Mouse (Mus musculus): ENCODE measurements around the gene Tubg2. TPM values are rescaled to one million over a fixed set of nuclear protein-coding genes. Genes with fewer than 3 reads are reported as not detected.

Tubg2 gene
- polyA plus RNA-seq, 1 experiment from 2014 or later, result 3.1 TPM

DNA sequence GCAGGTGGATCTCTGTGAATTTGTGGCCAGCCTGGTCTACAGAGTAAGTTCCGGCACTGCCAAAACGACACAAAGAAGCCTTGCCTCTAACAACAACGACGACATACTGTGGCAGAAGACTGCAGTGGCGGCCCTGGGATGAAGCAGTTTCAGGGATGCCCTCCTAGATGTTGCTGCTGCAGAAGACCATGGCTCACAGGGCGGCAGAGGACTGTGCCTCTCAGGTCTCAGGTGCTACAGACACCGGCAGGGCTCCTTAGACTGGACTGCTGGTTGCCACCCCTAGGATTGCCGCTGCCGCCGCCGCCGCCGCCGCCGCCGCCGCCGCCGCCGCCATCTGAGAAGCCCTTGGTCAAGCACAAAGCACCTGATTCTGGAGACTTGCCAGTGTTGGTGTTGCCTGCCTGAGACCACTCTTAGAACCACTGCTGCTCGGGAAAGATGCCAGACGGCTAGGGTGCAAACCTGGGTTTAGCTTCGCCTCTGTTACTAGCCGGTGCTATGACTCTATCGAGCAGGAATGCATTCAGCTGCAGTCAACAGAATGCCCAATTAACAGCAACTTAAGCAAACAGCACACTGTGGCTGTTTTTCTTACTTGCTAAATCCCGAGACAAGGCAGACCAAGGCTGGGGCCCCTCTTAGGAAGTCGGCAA, 15.4 kb upstream of the Tubg2 start:
- Histone ChIP-seq H3K9me3 (no peaks in the 10 kb centered on the region), H3K4me1 (peaks cover 37% of the 10 kb centered on the region), H3K4me3 (peak overlapping the region; percentile 46), H3K36me3 (no peaks in the 10 kb centered on the region), H3K27ac (replicated peaks) (peak overlapping the region; percentile 82), H3K4me2 (peak overlapping the region; percentile 69), H3K27me3 (replicated peaks) (no peaks in the 10 kb centered on the region), H3K9ac (peak overlapping the region; percentile 76)
- no peak for ATAC-seq (ENCODE audit: extremely low read depth, insufficient number of reproducible peaks, low FRiP score, low TSS enrichment)
- 33% methylated on average over 27 of the region's 27 CpGs for WGBS

DNA sequence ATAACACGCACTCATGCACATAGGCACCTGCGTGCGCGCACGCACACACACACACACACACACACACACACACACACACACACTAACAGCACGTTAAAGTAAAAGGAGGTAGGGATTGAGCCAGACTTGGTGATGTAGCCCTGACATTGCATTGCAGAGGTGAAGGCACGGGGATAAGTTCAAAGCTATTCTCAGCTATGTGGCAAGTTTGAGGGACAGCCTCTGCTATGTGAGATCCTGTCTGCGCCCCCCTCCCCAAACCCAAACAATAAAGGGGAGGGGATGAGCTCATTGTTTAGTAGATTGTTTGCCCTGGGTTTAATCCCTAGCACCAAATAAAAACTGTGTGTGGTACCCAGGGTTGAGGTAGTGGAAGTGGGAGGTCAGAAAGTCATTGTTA, 14.6 kb upstream of the Tubg2 start:
- Histone ChIP-seq H3K36me3 (no peaks in the 10 kb centered on the region), H3K4me2 (no peak overlapping the region), H3K27ac (replicated peaks) (peak overlapping the region; percentile 82), H3K4me1 (peaks cover 37% of the 10 kb centered on the region), H3K9ac (no peak overlapping the region), H3K9me3 (no peaks in the 10 kb centered on the region), H3K27me3 (replicated peaks) (no peaks in the 10 kb centered on the region), H3K4me3 (no peak overlapping the region)
- 80% methylated on average over 8 of the region's 8 CpGs for whole genome bisulfite sequencing
- ATAC-seq (ENCODE audit: extremely low read depth, insufficient number of reproducible peaks, low FRiP score, low TSS enrichment), result no peak

- Histone ChIP-seq H3K4me2 (no peak overlapping the region), H3K27me3 (replicated peaks) (no peaks in the 10 kb centered on the region), H3K27ac (replicated peaks) (no peak overlapping the region), H3K4me3 (no peak overlapping the region), H3K4me1 (peaks cover 37% of the 10 kb centered on the region), H3K9me3 (no peaks in the 10 kb centered on the region), H3K36me3 (no peaks in the 10 kb centered on the region), H3K9ac (no peak overlapping the region)
- WGBS, result 79% methylated on average over 10 of the region's 10 CpGs
- no peak for ATAC-seq (ENCODE audit: extremely low read depth, insufficient number of reproducible peaks, low FRiP score, low TSS enrichment)
Measured at GRCm38 (mm10) chr11:101142215-101142967, 13.3 kb upstream of the Tubg2 start.

GRCm38 (mm10) chr11:101143338-101144225, 12.1 kb upstream of the Tubg2 start:
- Histone ChIP-seq H3K9ac (peak overlapping the region; percentile 73), H3K4me2 (peak overlapping the region; percentile 69), H3K27me3 (replicated peaks) (no peaks in the 10 kb centered on the region), H3K4me1 (peaks cover 36% of the 10 kb centered on the region), H3K4me3 (peak overlapping the region; percentile 39), H3K9me3 (no peaks in the 10 kb centered on the region), H3K36me3 (no peaks in the 10 kb centered on the region), H3K27ac (replicated peaks) (peak overlapping the region; percentile 15; the same call in 1 of the 2 replicates)
- 26% methylated on average over 19 of the region's 19 CpGs for WGBS
- no peak for ATAC-seq (ENCODE audit: extremely low read depth, insufficient number of reproducible peaks, low FRiP score, low TSS enrichment)

- 39% methylated on average over 10 of the region's 10 CpGs for WGBS
- no peak overlapping the region for H3K4me3 ChIP-seq
- H3K27ac ChIP-seq (replicated peaks), result no peak overlapping the region
- H3K27me3 ChIP-seq (replicated peaks), result no peaks in the 10 kb centered on the region
- no peaks in the 10 kb centered on the region for H3K36me3 ChIP-seq
- peaks cover 29% of the 10 kb centered on the region for H3K4me1 ChIP-seq
- ATAC-seq (ENCODE audit: extremely low read depth, insufficient number of reproducible peaks, low FRiP score, low TSS enrichment), result no peak
- no peak overlapping the region for H3K9ac ChIP-seq
- H3K4me2 ChIP-seq, result no peak overlapping the region
- no peaks in the 10 kb centered on the region for H3K9me3 ChIP-seq
Measured at GRCm38 (mm10) chr11:101146377-101146776, 9.3 kb upstream of the Tubg2 start.

DNA sequence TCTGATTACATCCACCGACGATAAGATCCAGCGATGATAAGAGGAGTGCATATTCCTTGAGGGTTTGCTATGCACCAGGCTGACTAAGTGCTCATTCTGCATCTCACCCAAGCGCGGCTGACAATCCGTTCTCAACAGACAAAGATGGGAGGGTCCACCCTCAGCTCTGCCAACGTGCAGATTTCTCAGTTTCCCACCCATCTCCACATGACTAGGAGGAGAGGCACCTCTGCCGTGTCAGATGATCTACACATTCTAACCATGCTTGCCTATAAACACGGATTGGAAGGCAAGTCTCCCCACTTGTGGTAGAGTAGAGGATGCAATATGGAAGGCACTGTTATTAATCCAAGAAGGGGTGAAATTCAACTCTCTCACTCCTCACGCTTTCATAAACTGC, 7.0 kb upstream of the Tubg2 start:
- no peak for ATAC-seq (ENCODE audit: extremely low read depth, insufficient number of reproducible peaks, low FRiP score, low TSS enrichment)
- no peaks in the 10 kb centered on the region for H3K9me3 ChIP-seq
- no peaks in the 10 kb centered on the region for H3K36me3 ChIP-seq
- no peak overlapping the region for H3K4me2 ChIP-seq
- H3K4me1 ChIP-seq, result peaks cover 17% of the 10 kb centered on the region
- no peaks in the 10 kb centered on the region for H3K27me3 ChIP-seq (replicated peaks)
- H3K27ac ChIP-seq (replicated peaks), result peak overlapping the region; percentile 52; the same call in 1 of the 2 replicates
- WGBS, result 69% methylated on average over 10 of the region's 10 CpGs
- H3K9ac ChIP-seq, result peak overlapping the region; percentile 57; the same call in 1 of the 2 replicates
- H3K4me3 ChIP-seq, result no peak overlapping the region

GRCm38 (mm10) chr11:101149178-101150105, 6.3 kb upstream of the Tubg2 start:
- Histone ChIP-seq H3K9me3 (no peaks in the 10 kb centered on the region), H3K9ac (peak overlapping the region; percentile 57; the same call in 1 of the 2 replicates), H3K27me3 (replicated peaks) (no peaks in the 10 kb centered on the region), H3K4me1 (peaks cover 13% of the 10 kb centered on the region), H3K27ac (replicated peaks) (peak overlapping the region; percentile 52), H3K4me2 (no peak overlapping the region), H3K36me3 (no peaks in the 10 kb centered on the region), H3K4me3 (no peak overlapping the region)
- no peak for ATAC-seq (ENCODE audit: extremely low read depth, insufficient number of reproducible peaks, low FRiP score, low TSS enrichment)
- 45% methylated on average over 9 of the region's 9 CpGs for WGBS

DNA sequence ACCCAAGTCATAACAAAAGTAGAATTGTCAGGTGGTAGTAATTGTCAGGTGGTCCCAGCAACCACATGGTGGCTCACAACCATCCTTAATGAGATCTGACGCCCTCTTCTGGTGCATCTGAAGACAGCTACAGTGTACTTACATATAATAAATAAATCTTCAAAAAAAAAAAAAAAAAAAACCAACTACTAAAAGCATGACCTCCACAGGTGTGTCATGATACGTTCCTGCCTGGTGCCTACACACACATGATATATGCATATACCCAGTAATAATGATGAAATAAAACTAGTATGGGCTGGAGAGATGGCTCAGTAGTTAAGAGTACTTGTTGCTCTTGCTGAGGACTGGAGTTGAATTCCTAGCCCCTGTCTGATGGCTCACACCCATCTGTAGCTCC, 4.6 kb upstream of the Tubg2 start:
- no peaks in the 10 kb centered on the region for H3K9me3 ChIP-seq
- no peaks in the 10 kb centered on the region for H3K36me3 ChIP-seq
- no peak overlapping the region for H3K9ac ChIP-seq
- no peak overlapping the region for H3K27ac ChIP-seq (replicated peaks)
- H3K4me2 ChIP-seq, result no peak overlapping the region
- H3K4me1 ChIP-seq, result peaks cover 22% of the 10 kb centered on the region
- no peak for ATAC-seq (ENCODE audit: extremely low read depth, insufficient number of reproducible peaks, low FRiP score, low TSS enrichment)
- 41% methylated on average over 2 of the region's 2 CpGs for WGBS
- no peak overlapping the region for H3K4me3 ChIP-seq
- H3K27me3 ChIP-seq (replicated peaks), result no peaks in the 10 kb centered on the region

GRCm38 (mm10) chr11:101152825-101153224, 2.9 kb upstream of the Tubg2 start:
- Histone ChIP-seq H3K27me3 (replicated peaks) (peaks cover 10% of the 10 kb centered on the region; the same call in 1 of the 2 replicates), H3K4me1 (peaks cover 25% of the 10 kb centered on the region), H3K27ac (replicated peaks) (no peak overlapping the region), H3K36me3 (no peaks in the 10 kb centered on the region), H3K9me3 (no peaks in the 10 kb centered on the region), H3K4me2 (no peak overlapping the region), H3K4me3 (no peak overlapping the region), H3K9ac (no peak overlapping the region)
- 74% methylated on average over 1 of the region's 1 CpGs for WGBS
- no peak for ATAC-seq (ENCODE audit: extremely low read depth, insufficient number of reproducible peaks, low FRiP score, low TSS enrichment)

DNA sequence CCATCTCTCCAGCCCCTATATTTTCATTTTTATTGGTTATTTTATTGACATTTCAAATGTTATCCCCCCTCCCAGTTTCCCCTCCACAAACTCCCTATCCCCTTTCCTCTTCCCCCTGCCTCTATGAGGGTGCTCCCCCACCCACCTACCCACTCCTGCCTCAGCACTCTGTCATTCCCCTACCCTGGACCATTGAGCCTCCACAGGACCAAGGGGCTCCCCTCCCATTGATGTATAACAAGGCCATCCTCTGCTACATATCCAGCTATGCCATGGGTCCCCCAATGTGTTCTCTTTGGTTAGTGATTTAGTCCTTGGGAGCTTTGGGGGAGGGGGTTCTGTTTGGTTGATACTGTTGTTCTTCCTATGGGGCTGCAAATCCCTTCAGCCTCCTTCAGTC, 1.1 kb upstream of the Tubg2 start:
- Histone ChIP-seq H3K9ac (no peak overlapping the region), H3K27me3 (replicated peaks) (peaks cover 12% of the 10 kb centered on the region; the same call in 1 of the 2 replicates), H3K9me3 (no peaks in the 10 kb centered on the region), H3K4me2 (no peak overlapping the region), H3K4me3 (no peak overlapping the region), H3K27ac (replicated peaks) (no peak overlapping the region), H3K4me1 (peaks cover 15% of the 10 kb centered on the region), H3K36me3 (no peaks in the 10 kb centered on the region)
- ATAC-seq (ENCODE audit: extremely low read depth, insufficient number of reproducible peaks, low FRiP score, low TSS enrichment), result no peak
